Mouse (Mus musculus) splenic B cell, adult 2 months (primary cell): ENCODE data around the gene Unc5c.

Experiments used
- DNase-seq: peaks from one replicate; pipeline ENCODE4 v3.0.0-alpha.2; 2011; ENCODE audit warnings: low read depth, low spot score
- H3K27me3 ChIP-seq: 2 replicates; pipeline ENCODE4 v1.6.1; 2012; ENCODE audit warnings: mild to moderate bottlenecking, low read length, moderate library complexity, mixed read lengths; ENCODE audit not compliant: control insufficient read depth, poor library complexity, insufficient read depth, severe bottlenecking
- H3K36me3 ChIP-seq: 2 replicates; pipeline ENCODE4 v1.6.1; 2012; ENCODE audit warnings: mild to moderate bottlenecking, low read length, moderate library complexity, mixed read lengths; ENCODE audit not compliant: control insufficient read depth, poor library complexity, insufficient read depth, severe bottlenecking

Unc5c gene

GRCm38 (mm10) chr3:141597974-141598373, 133.0 kb downstream of the Unc5c start:
- Histone ChIP-seq H3K27me3 (no peaks in the 10 kb centered on the region), H3K36me3 (no peaks in the 10 kb centered on the region)
- DNase-seq, result no peak

GRCm38 (mm10) chr3:141598936-141599335, 133.9 kb downstream of the Unc5c start:
- Histone ChIP-seq H3K27me3 (no peaks in the 10 kb centered on the region), H3K36me3 (no peaks in the 10 kb centered on the region)
- DNase-seq, result no peak

- H3K36me3 ChIP-seq, result no peaks in the 10 kb centered on the region
- no peaks in the 10 kb centered on the region for H3K27me3 ChIP-seq
- DNase-seq, result no peak
Observed at GRCm38 (mm10) chr3:141601072-141601549, 136.1 kb downstream of the Unc5c start.

- Histone ChIP-seq H3K27me3 (no peaks in the 10 kb centered on the region), H3K36me3 (no peaks in the 10 kb centered on the region)
- no peak for DNase-seq
Observed at GRCm38 (mm10) chr3:141616718-141617117, 151.7 kb downstream of the Unc5c start.

- Histone ChIP-seq H3K36me3 (no peaks in the 10 kb centered on the region), H3K27me3 (no peaks in the 10 kb centered on the region)
- no peak for DNase-seq
Observed at GRCm38 (mm10) chr3:141618675-141619074, 153.7 kb downstream of the Unc5c start.

GRCm38 (mm10) chr3:141621496-141621895, 156.5 kb downstream of the Unc5c start:
- H3K36me3 ChIP-seq, result no peaks in the 10 kb centered on the region
- H3K27me3 ChIP-seq, result no peaks in the 10 kb centered on the region
- no peak for DNase-seq

- H3K36me3 ChIP-seq, result no peaks in the 10 kb centered on the region
- H3K27me3 ChIP-seq, result no peaks in the 10 kb centered on the region
- DNase-seq, result no peak
Observed at GRCm38 (mm10) chr3:141626935-141627638, 162.1 kb downstream of the Unc5c start.

- Histone ChIP-seq H3K36me3 (no peaks in the 10 kb centered on the region), H3K27me3 (no peaks in the 10 kb centered on the region)
- DNase-seq, result no peak
Observed at GRCm38 (mm10) chr3:141627639-141627977, 162.6 kb downstream of the Unc5c start.

GRCm38 (mm10) chr3:141629431-141629830, 164.4 kb downstream of the Unc5c start:
- no peak for DNase-seq
- Histone ChIP-seq H3K36me3 (no peaks in the 10 kb centered on the region), H3K27me3 (no peaks in the 10 kb centered on the region)

GRCm38 (mm10) chr3:141637900-141638299, 172.9 kb downstream of the Unc5c start:
- no peaks in the 10 kb centered on the region for H3K27me3 ChIP-seq
- no peak for DNase-seq
- H3K36me3 ChIP-seq, result no peaks in the 10 kb centered on the region

- DNase-seq, result no peak
- H3K36me3 ChIP-seq, result no peaks in the 10 kb centered on the region
- no peaks in the 10 kb centered on the region for H3K27me3 ChIP-seq
Observed at GRCm38 (mm10) chr3:141644264-141644663, 179.2 kb downstream of the Unc5c start.

- H3K27me3 ChIP-seq, result no peaks in the 10 kb centered on the region
- H3K36me3 ChIP-seq, result no peaks in the 10 kb centered on the region
- no peak for DNase-seq
Observed at GRCm38 (mm10) chr3:141646588-141646987, 181.6 kb downstream of the Unc5c start.

- no peak for DNase-seq
- Histone ChIP-seq H3K27me3 (no peaks in the 10 kb centered on the region), H3K36me3 (no peaks in the 10 kb centered on the region)
Observed at GRCm38 (mm10) chr3:141650658-141651057, 185.6 kb downstream of the Unc5c start.

- no peak for DNase-seq
- no peaks in the 10 kb centered on the region for H3K36me3 ChIP-seq
- no peaks in the 10 kb centered on the region for H3K27me3 ChIP-seq
Observed at GRCm38 (mm10) chr3:141653915-141654314, 188.9 kb downstream of the Unc5c start.

GRCm38 (mm10) chr3:141659041-141659789, 194.2 kb downstream of the Unc5c start:
- no peaks in the 10 kb centered on the region for H3K36me3 ChIP-seq
- DNase-seq, result no peak

More at GRCm38 (mm10) chr3:141659041-141659789, 194.2 kb downstream of the Unc5c start:
- no peaks in the 10 kb centered on the region for H3K27me3 ChIP-seq
